Mouse (Mus musculus): ENCODE results near the gene Cacna1b. TPM values are rescaled to one million over a fixed set of nuclear protein-coding genes. Genes with fewer than 3 reads are reported as not detected.

Cacna1b gene
- polyA plus RNA-seq, 1 experiment = 32.9 TPM

DNA sequence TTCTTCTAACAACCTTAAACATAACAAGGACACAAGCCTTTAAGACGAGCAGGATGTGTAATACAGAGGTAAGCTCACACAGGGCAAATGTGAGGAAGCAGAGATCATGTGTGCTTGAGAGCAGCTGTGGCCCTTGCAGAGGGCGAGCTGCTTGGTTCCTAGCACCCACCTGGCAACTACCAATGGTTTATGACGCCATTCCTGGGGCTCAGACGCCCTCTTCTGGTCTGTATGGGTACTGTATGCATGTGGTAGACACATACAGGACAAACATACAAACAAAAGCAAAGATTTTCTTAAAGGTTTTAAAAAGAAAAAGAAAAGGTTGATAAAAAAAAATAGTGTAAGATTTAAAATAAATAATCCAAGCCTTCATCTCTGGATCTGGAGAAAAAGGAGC, 18.3 kb upstream of the Cacna1b start:
- Histone ChIP-seq H3K4me3 (replicated peaks; ENCODE audit: insufficient read depth, low read depth, low read length) (no peak overlapping the region), H3K27me3 (ENCODE audit: control insufficient read depth, insufficient read depth, low read length) (no peaks in the 10 kb centered on the region), H3K27ac (ENCODE audit: insufficient read depth, low read length) (no peak overlapping the region), H3K4me1 (ENCODE audit: control insufficient read depth, insufficient read depth, low read length) (no peaks in the 10 kb centered on the region)
- DNase-seq = no peak
- 51% methylated on average over 4 of the region's 4 CpGs for WGBS
- no peak for TF ChIP-seq POLR2A (IDR thresholded peaks at IDR 0.05; ENCODE audit: borderline replicate concordance, insufficient read depth, low read length)
- TF ChIP-seq CTCF (IDR thresholded peaks at IDR 0.05; ENCODE audit: borderline replicate concordance, insufficient read depth, low read depth, low read length) = no peak

DNA sequence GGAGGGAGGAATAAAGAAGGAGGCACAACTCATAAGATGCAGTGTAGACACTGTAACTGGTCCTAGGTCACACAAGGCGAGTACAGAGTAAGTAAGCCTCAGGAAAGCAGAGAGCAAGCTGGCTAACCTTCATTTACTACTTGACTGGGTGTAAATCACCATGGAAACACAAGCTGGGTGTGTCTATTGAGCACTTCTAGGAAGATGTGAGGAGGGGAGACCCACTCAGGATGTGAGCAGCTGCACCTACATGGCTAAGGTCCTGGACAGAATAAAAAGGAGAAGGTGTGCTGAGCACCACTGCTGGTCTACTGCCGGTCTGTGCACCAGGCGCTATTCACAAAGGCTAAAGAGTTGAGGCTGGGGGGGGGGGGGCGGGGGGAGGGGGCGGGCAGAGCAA, 13.9 kb upstream of the Cacna1b start:
- Histone ChIP-seq H3K27me3 (ENCODE audit: control insufficient read depth, insufficient read depth, low read length) (no peaks in the 10 kb centered on the region), H3K4me3 (replicated peaks; ENCODE audit: insufficient read depth, low read depth, low read length) (no peak overlapping the region), H3K4me1 (ENCODE audit: control insufficient read depth, insufficient read depth, low read length) (no peaks in the 10 kb centered on the region), H3K27ac (ENCODE audit: insufficient read depth, low read length) (no peak overlapping the region)
- 26% methylated on average over 5 of the region's 5 CpGs for WGBS
- no peak for DNase-seq
- no peak for TF ChIP-seq CTCF (IDR thresholded peaks at IDR 0.05; ENCODE audit: borderline replicate concordance, insufficient read depth, low read depth, low read length)
- TF ChIP-seq POLR2A (IDR thresholded peaks at IDR 0.05; ENCODE audit: borderline replicate concordance, insufficient read depth, low read length) = no peak

DNA sequence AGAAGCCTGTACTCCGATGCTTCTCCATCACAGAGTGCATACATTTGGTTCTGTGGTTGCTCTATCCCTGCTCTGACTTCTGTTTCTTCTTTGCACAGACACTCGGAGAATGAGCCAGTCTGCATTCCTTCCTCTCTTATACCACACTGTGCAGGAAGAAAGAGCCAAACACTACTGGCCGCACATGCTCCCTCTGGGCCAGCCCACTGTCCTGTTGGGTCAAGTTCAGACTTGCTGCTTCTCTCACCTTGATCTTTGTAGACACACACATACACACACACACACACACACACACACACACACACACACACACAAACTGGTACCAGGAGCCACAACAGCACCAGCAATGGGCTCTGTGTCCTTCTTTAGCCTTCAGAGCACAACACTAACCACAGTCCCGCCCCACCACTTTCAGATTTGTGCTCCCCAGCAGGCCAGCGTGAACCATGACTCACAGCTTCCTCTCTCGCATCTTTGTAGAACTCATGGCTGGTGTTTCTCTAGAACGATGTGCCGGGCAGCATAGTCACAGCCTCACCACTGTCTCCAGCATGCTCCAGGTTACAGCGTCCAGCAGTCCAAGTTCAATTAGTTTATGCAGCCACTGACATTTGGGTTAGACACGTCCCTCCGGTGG, 13.1 kb upstream of the Cacna1b start:
- DNase-seq = no peak
- TF ChIP-seq POLR2A (IDR thresholded peaks at IDR 0.05; ENCODE audit: borderline replicate concordance, insufficient read depth, low read length) (no peak), CTCF (IDR thresholded peaks at IDR 0.05; ENCODE audit: borderline replicate concordance, insufficient read depth, low read depth, low read length) (no peak)
- 78% methylated on average over 11 of the region's 11 CpGs for WGBS
- Histone ChIP-seq H3K27me3 (ENCODE audit: control insufficient read depth, insufficient read depth, low read length) (no peaks in the 10 kb centered on the region), H3K4me1 (ENCODE audit: control insufficient read depth, insufficient read depth, low read length) (no peaks in the 10 kb centered on the region), H3K27ac (ENCODE audit: insufficient read depth, low read length) (no peak overlapping the region), H3K4me3 (replicated peaks; ENCODE audit: insufficient read depth, low read depth, low read length) (no peak overlapping the region)

DNA sequence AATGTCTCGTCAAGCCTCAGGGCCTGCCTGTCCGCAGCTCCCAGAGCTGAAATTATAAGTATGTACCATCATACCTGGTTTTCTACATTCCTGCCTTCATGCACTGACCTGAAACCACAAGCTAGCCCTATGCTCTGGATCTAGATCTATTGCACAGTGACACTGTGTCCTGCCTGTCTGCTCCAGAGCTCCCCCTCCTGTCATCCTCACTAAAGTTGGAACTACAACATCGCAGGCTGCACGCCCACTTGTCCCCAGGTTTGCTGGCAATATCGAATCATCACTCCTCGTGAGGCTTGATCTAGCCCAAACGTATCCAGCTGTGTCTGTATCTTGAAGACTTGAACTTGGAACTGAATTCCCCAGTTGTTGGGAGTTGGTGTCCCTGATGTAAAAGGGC, 11.9 kb upstream of the Cacna1b start:
- Histone ChIP-seq H3K27ac (ENCODE audit: insufficient read depth, low read length) (no peak overlapping the region), H3K27me3 (ENCODE audit: control insufficient read depth, insufficient read depth, low read length) (no peaks in the 10 kb centered on the region), H3K4me3 (replicated peaks; ENCODE audit: insufficient read depth, low read depth, low read length) (no peak overlapping the region), H3K4me1 (ENCODE audit: control insufficient read depth, insufficient read depth, low read length) (no peaks in the 10 kb centered on the region)
- no peak for DNase-seq
- 60% methylated on average over 7 of the region's 7 CpGs for WGBS
- TF ChIP-seq CTCF (IDR thresholded peaks at IDR 0.05; ENCODE audit: borderline replicate concordance, insufficient read depth, low read depth, low read length) = peak; percentile 19; the same call in 1 of the 2 replicates
- no peak for TF ChIP-seq POLR2A (IDR thresholded peaks at IDR 0.05; ENCODE audit: borderline replicate concordance, insufficient read depth, low read length)

GRCm38 (mm10) chr2:24770861-24771260, 7.9 kb upstream of the Cacna1b start:
- H3K4me3 ChIP-seq (replicated peaks; ENCODE audit: insufficient read depth, low read depth, low read length) = no peak overlapping the region
- H3K27ac ChIP-seq (ENCODE audit: insufficient read depth, low read length) = no peak overlapping the region
- H3K27me3 ChIP-seq (ENCODE audit: control insufficient read depth, insufficient read depth, low read length) = no peaks in the 10 kb centered on the region
- WGBS = 37% methylated on average over 4 of the region's 4 CpGs
- TF ChIP-seq POLR2A (IDR thresholded peaks at IDR 0.05; ENCODE audit: borderline replicate concordance, insufficient read depth, low read length) (no peak), CTCF (IDR thresholded peaks at IDR 0.05; ENCODE audit: borderline replicate concordance, insufficient read depth, low read depth, low read length) (no peak)
- H3K4me1 ChIP-seq (ENCODE audit: control insufficient read depth, insufficient read depth, low read length) = no peaks in the 10 kb centered on the region
- no peak for DNase-seq

DNA sequence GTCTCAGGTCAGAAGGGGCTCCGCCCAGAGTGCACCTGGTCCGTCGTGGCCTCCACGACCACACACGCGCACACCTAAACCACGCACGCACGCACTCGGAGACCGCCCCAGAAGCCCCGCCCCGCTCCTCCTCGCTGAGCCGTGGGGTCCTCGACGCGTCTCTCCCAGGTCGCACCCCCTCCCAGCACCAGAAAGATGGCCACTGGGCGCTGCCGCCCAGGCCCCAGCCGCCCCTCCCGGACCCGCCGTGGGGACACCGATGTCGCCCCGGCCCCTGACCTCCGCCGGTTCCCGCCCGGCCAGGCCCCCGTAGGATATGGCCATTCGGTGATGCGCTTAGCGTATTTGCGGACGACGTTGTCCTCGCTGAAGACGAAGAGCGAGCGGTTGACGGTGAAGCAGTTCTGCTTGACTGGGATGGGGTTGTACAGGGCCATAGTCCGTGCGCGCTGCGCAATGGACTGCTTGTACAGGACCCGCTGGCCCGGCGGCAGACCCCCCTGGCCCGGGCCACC, 449 bp downstream of the Cacna1b start:
- Histone ChIP-seq H3K4me3 (replicated peaks; ENCODE audit: insufficient read depth, low read depth, low read length) (peak overlapping the region; percentile 68), H3K27ac (ENCODE audit: insufficient read depth, low read length) (no peak overlapping the region; the same call in 1 of the 2 replicates), H3K4me1 (ENCODE audit: control insufficient read depth, insufficient read depth, low read length) (peaks cover 5% of the 10 kb centered on the region; the same call in 1 of the 2 replicates), H3K27me3 (ENCODE audit: control insufficient read depth, insufficient read depth, low read length) (no peaks in the 10 kb centered on the region)
- under 1% methylated on average over 52 of the region's 52 CpGs for WGBS
- TF ChIP-seq POLR2A (IDR thresholded peaks at IDR 0.05; ENCODE audit: borderline replicate concordance, insufficient read depth, low read length) (no peak), CTCF (IDR thresholded peaks at IDR 0.05; ENCODE audit: borderline replicate concordance, insufficient read depth, low read depth, low read length) (no peak)
- peak in 1 of 2 experiments; percentile 67 for DNase-seq

GRCm38 (mm10) chr2:24761923-24762445, 968 bp downstream of the Cacna1b start:
- peak; percentile 71 to 76 for DNase-seq
- H3K27ac ChIP-seq (ENCODE audit: insufficient read depth, low read length) = no peak overlapping the region
- TF ChIP-seq POLR2A (IDR thresholded peaks at IDR 0.05; ENCODE audit: borderline replicate concordance, insufficient read depth, low read length) (no peak), CTCF (IDR thresholded peaks at IDR 0.05; ENCODE audit: borderline replicate concordance, insufficient read depth, low read depth, low read length) (no peak)
- WGBS = under 1% methylated on average over 35 of the region's 35 CpGs
- peaks cover 5% of the 10 kb centered on the region; the same call in 1 of the 2 replicates for H3K4me1 ChIP-seq (ENCODE audit: control insufficient read depth, insufficient read depth, low read length)
- H3K27me3 ChIP-seq (ENCODE audit: control insufficient read depth, insufficient read depth, low read length) = no peaks in the 10 kb centered on the region
- peak overlapping the region; percentile 68 for H3K4me3 ChIP-seq (replicated peaks; ENCODE audit: insufficient read depth, low read depth, low read length)

DNA sequence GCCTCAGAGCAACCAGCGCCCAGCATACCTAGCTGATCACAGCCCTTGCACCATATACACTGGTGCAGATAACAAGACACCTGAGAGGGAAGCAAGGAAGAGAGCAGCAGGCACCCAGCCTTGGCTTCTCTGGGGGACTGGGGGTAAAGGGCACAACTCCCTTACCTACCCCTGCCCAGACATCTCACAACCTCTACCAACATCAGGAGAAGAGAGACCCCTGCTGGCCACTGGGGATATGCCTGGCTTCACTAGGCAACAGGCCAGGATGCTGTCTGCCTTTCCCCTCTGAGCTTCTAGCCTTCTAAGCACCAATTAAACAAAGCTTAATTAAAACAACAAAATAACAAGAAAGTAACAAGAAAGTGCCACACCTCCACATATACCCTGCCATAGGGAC, 7.7 kb downstream of the Cacna1b start:
- Histone ChIP-seq H3K27ac (ENCODE audit: insufficient read depth, low read length) (no peak overlapping the region), H3K4me3 (replicated peaks; ENCODE audit: insufficient read depth, low read depth, low read length) (no peak overlapping the region), H3K27me3 (ENCODE audit: control insufficient read depth, insufficient read depth, low read length) (no peaks in the 10 kb centered on the region), H3K4me1 (ENCODE audit: control insufficient read depth, insufficient read depth, low read length) (peaks cover under 1% of the 10 kb centered on the region; the same call in 1 of the 2 replicates)
- DNase-seq = peak; percentile 55 to 66
- 100% methylated on average over 1 of the region's 1 CpGs for WGBS
- TF ChIP-seq CTCF (IDR thresholded peaks at IDR 0.05; ENCODE audit: borderline replicate concordance, insufficient read depth, low read depth, low read length) (peak; percentile 72), POLR2A (IDR thresholded peaks at IDR 0.05; ENCODE audit: borderline replicate concordance, insufficient read depth, low read length) (no peak)

Data from cerebellum, adult 2 months (tissue).